Mouse (Mus musculus) gastrocnemius, adult 8-10 months (tissue): ENCODE results near the gene Kalrn. TPM values are rescaled to one million over a fixed set of nuclear protein-coding genes. Genes with fewer than 3 reads are reported as not detected.

Experiments
- total RNA-seq, 4 experiments: library from RNA; stranded (reverse); gene quantifications; 2 replicates each; pipeline ENCODE4 v1.2.4; 2022

Gene Kalrn
- total RNA-seq, 4 experiments from 2014 or later, result 19.2 to 20.8 (median 19.9) TPM

Other genes starting within 250 kb of the Kalrn start
- gene Ropn1, start 76.4 kb upstream of the Kalrn start, total RNA-seq, result not detected
- 1 to 10 TPM; 1.5 to 2.4 (median 2.2) TPM for gene Ccdc14, start 117.1 kb upstream of the Kalrn start, total RNA-seq
- gene Mylk, start 171.7 kb upstream of the Kalrn start, total RNA-seq, result 10 to 100 TPM; 13.7 to 24.6 (median 18.8) TPM